ENCODE assay signal across 19 mouse cellular contexts in genomic region chr1:183164648-183165071, GRCm38 (mm10). TPM values are rescaled to one million over a fixed set of nuclear protein-coding genes. Genes with fewer than 3 reads are reported as not detected.
A peak's percentile ranks its signal among the peaks of the same experiment; 100 is the strongest.
DNase-seq lines count a peak whose midpoint lies in the region; ATAC-seq and TF ChIP-seq lines count a peak whose summit lies in the region.
"Had no signal": no experiment of that assay in that cellular context is flagged by ENCODE, and none has a peak within 500 bp of the region (broad histone marks: within the 10 kb centered on the region; RNA-seq: fewer than 3 reads in every experiment).

No protein-coding gene starts in this region.

- intact Hi-C loops in heart, postnatal 36 days (cut with DNase I), result no loop called here

- no peak for TF ChIP-seq CTCF in lung, postnatal 0 days (IDR thresholded peaks at IDR 0.05)
- no peak for TF ChIP-seq CTCF in lung, adult 2 months (IDR thresholded peaks at IDR 0.05; ENCODE audit: insufficient read depth, low read length)

- no peak overlapping the region for H3K4me3 ChIP-seq in heart, embryonic 16.5 days (ENCODE audit: low read length)
- no peak overlapping the region for H3K4me3 ChIP-seq in lung, postnatal 0 days (ENCODE audit: low read depth, low read length)
- no peak overlapping the region for H3K4me3 ChIP-seq in lung, adult 2 months (replicated peaks; ENCODE audit: extremely low read depth, low read depth, low read length)
- no peak overlapping the region for H3K4me3 ChIP-seq in limb, embryonic 10.5 days
- no peak overlapping the region for H3K4me3 ChIP-seq in stomach, embryonic 16.5 days (replicated peaks; ENCODE audit: low read length)
- H3K4me3 ChIP-seq: midbrain, embryonic 10.5 days; neural tube, embryonic 15.5 days had no signal

- H3K27me3 ChIP-seq in heart, embryonic 16.5 days (ENCODE audit: control insufficient read depth, insufficient read depth, low read length), result no peaks in the 10 kb centered on the region
- no peaks in the 10 kb centered on the region for H3K27me3 ChIP-seq in lung, postnatal 0 days (replicated peaks; ENCODE audit: insufficient read depth, low read length)
- no peaks in the 10 kb centered on the region for H3K27me3 ChIP-seq in limb, embryonic 10.5 days (ENCODE audit: low read depth, poor library complexity, severe bottlenecking)
- H3K27me3 ChIP-seq in stomach, embryonic 16.5 days (ENCODE audit: control insufficient read depth, insufficient read depth, low read length), result no peaks in the 10 kb centered on the region
- H3K27me3 ChIP-seq: neural tube, embryonic 15.5 days had no signal

- no peak for TF ChIP-seq POLR2A in lung, adult 2 months (IDR thresholded peaks at IDR 0.05; ENCODE audit: borderline replicate concordance, extremely low read depth, low read depth, low read length)

- ATAC-seq in heart, embryonic 16.5 days (replicated peaks; ENCODE audit: extremely low read depth, insufficient read depth, low FRiP score), result 0 out of 2 replicates have a peak, but pooled peaks have one; percentile 37
- ATAC-seq in lung, postnatal 0 days, result peak; percentile 48
- no peak; the same call in 1 of the 2 replicates for ATAC-seq in stomach, embryonic 16.5 days (ENCODE audit: insufficient read depth, low FRiP score)
- ATAC-seq in granulocyte monocyte progenitor cell, adult 5-6 weeks (replicated peaks; ENCODE audit: poor library complexity, severe bottlenecking), result no peak
- ATAC-seq: forebrain, embryonic 14.5 days had no signal

- 12% methylated on average over 8 of the region's 8 CpGs for WGBS in heart, embryonic 16.5 days
- WGBS in lung, postnatal 0 days, result 21% methylated on average over 8 of the region's 8 CpGs
- WGBS in lung, adult 2 months, result 26% methylated on average over 8 of the region's 8 CpGs
- WGBS in limb, embryonic 10.5 days, result 36% methylated on average over 8 of the region's 8 CpGs
- WGBS in stomach, embryonic 16.5 days, result 32% methylated on average over 8 of the region's 8 CpGs

- H3K9ac ChIP-seq in heart, embryonic 16.5 days (ENCODE audit: low read length), result no peak overlapping the region
- H3K9ac ChIP-seq in lung, postnatal 0 days (replicated peaks; ENCODE audit: low read depth), result no peak overlapping the region
- H3K9ac ChIP-seq in stomach, embryonic 16.5 days (ENCODE audit: low read length), result no peak overlapping the region
- H3K9ac ChIP-seq: lung, embryonic 14.5 days; neural tube, embryonic 15.5 days had no signal

- peaks cover 5% of the 10 kb centered on the region; the same call in 1 of the 2 replicates for H3K36me3 ChIP-seq in heart, embryonic 16.5 days (ENCODE audit: control insufficient read depth, insufficient read depth)
- no peaks in the 10 kb centered on the region for H3K36me3 ChIP-seq in lung, postnatal 0 days (ENCODE audit: insufficient read depth, low read length)
- peaks cover 17% of the 10 kb centered on the region for H3K36me3 ChIP-seq in limb, embryonic 10.5 days
- 0 out of 2 replicates have a peak, but pooled peaks cover 2% of the 10 kb centered on the region for H3K36me3 ChIP-seq in stomach, embryonic 16.5 days (ENCODE audit: control insufficient read depth, insufficient read depth, low read length)

- TF ChIP-seq EP300 in lung, postnatal 0 days (IDR thresholded peaks at IDR 0.05), result no peak

- H3K9me3 ChIP-seq in heart, embryonic 16.5 days (replicated peaks; ENCODE audit: control insufficient read depth, low read length), result no peaks in the 10 kb centered on the region; the same call in 1 of the 2 replicates
- H3K9me3 ChIP-seq in lung, postnatal 0 days (ENCODE audit: low read length), result no peaks in the 10 kb centered on the region
- no peaks in the 10 kb centered on the region for H3K9me3 ChIP-seq in limb, embryonic 10.5 days (replicated peaks)
- peaks cover 4% of the 10 kb centered on the region; the same call in 1 of the 2 replicates for H3K9me3 ChIP-seq in stomach, embryonic 16.5 days (replicated peaks; ENCODE audit: control insufficient read depth, low read length)
- H3K9me3 ChIP-seq: neural tube, embryonic 15.5 days had no signal

- DNase-seq in heart, postnatal 36 days, result no peak
- DNase-seq in lung, postnatal 0 days (ENCODE audit: low spot score), result peak; percentile 30
- DNase-seq in lung, adult 2 months, result no peak
- peak; percentile 34 for DNase-seq in limb, embryonic 10.5 days (ENCODE audit: low spot score)
- DNase-seq in urinary bladder, postnatal 10 days (ENCODE audit: low spot score), result no peak
- DNase-seq: adrenal gland, postnatal 25 days; cerebellum, adult 8-10 months; gastrocnemius, postnatal 36 days; kidney, postnatal 25 days; layer of hippocampus, adult 9-11 months; lung, embryonic 14.5 days; thymus, postnatal 25 days had no signal

- H3K4me2 ChIP-seq in heart, embryonic 16.5 days (ENCODE audit: low read depth, low read length), result no peak overlapping the region
- no peak overlapping the region for H3K4me2 ChIP-seq in lung, postnatal 0 days (replicated peaks; ENCODE audit: low read depth, low read length)
- H3K4me2 ChIP-seq in stomach, embryonic 16.5 days (ENCODE audit: low read depth, low read length), result peak overlapping the region; percentile 21; the same call in 1 of the 2 replicates
- H3K4me2 ChIP-seq: liver, embryonic 11.5 days; lung, embryonic 14.5 days; neural tube, embryonic 15.5 days had no signal

- no peak overlapping the region for H3K27ac ChIP-seq in heart, embryonic 16.5 days (ENCODE audit: low read length)
- H3K27ac ChIP-seq in lung, postnatal 0 days (ENCODE audit: low read length), result no peak overlapping the region
- H3K27ac ChIP-seq in limb, embryonic 10.5 days, result peak overlapping the region; percentile 54
- H3K27ac ChIP-seq in stomach, embryonic 16.5 days (ENCODE audit: low read length), result peak overlapping the region; percentile 62; the same call in 1 of the 2 replicates
- H3K27ac ChIP-seq: midbrain, embryonic 10.5 days; neural tube, embryonic 15.5 days had no signal

- peaks cover 9% of the 10 kb centered on the region for H3K4me1 ChIP-seq in heart, embryonic 16.5 days (ENCODE audit: control insufficient read depth, insufficient read depth, low read length)
- peaks cover 8% of the 10 kb centered on the region; the same call in 1 of the 2 replicates for H3K4me1 ChIP-seq in lung, postnatal 0 days (ENCODE audit: insufficient read depth, low read depth, low read length)
- no peaks in the 10 kb centered on the region for H3K4me1 ChIP-seq in lung, adult 2 months (ENCODE audit: control insufficient read depth, insufficient read depth, low read length)
- H3K4me1 ChIP-seq in limb, embryonic 10.5 days, result peaks cover 61% of the 10 kb centered on the region
- H3K4me1 ChIP-seq in stomach, embryonic 16.5 days (ENCODE audit: control insufficient read depth, insufficient read depth, low read length), result peaks cover 9% of the 10 kb centered on the region

RNA-seq across cellular contexts. Expression of gene Disp1, which starts 56.7 kb away (rescaled TPM):
- polyA plus RNA-seq in heart, embryonic 16.5 days (2015; fragmentation: Nextera tagmentation; extraction: Ambion mirVana), result 9.9 and 10.3 TPM in 2 replicates
- total RNA-seq in heart, postnatal 36 days (2021), result 1 to 10 TPM; 5.6 to 7.0 TPM
- polyA plus RNA-seq in lung, postnatal 0 days (2015; fragmentation: Nextera tagmentation; extraction: Ambion mirVana), result 3.5 and 4.0 TPM in 2 replicates
- 9.2 and 9.7 TPM in 2 replicates for polyA plus RNA-seq in lung, adult 2 months (2012; rRNA removed)
- 21.8 and 23.1 TPM in 2 replicates for polyA plus RNA-seq in limb, embryonic 10.5 days (2016; fragmentation: Nextera tagmentation; extraction: Ambion mirVana)
- polyA plus RNA-seq in stomach, embryonic 16.5 days (2015; fragmentation: Nextera tagmentation; extraction: Ambion mirVana), result 10.4 and 11.5 TPM in 2 replicates
- total RNA-seq in granulocyte monocyte progenitor cell, adult 5-6 weeks (2014; fragmentation: Nextera tagmentation), result 4.1 and 8.3 TPM in 2 replicates
- total RNA-seq in granulocyte monocyte progenitor cell, adult 5-6 weeks (2017), result 6.7 and 9.9 TPM in 2 replicates

Comparison
In these comparisons a context has a peak if more than half of its experiments do, and no peak if none do; other contexts are left out.
1. DNase-seq: peak in lung, postnatal 0 days (single experiment) and limb, embryonic 10.5 days (single experiment); none in heart, postnatal 36 days (0 of 2), lung, adult 2 months (single experiment) and urinary bladder, postnatal 10 days (single experiment).
2. ATAC-seq: peak in heart, embryonic 16.5 days (single experiment) and lung, postnatal 0 days (single experiment); none in stomach, embryonic 16.5 days (single experiment) and granulocyte monocyte progenitor cell, adult 5-6 weeks (single experiment).
3. H3K27ac ChIP-seq: peak in limb, embryonic 10.5 days (single experiment) and stomach, embryonic 16.5 days (single experiment); none in heart, embryonic 16.5 days (single experiment) and lung, postnatal 0 days (single experiment).